Mouse (Mus musculus) mouse embryonic stem cell (cell line): ENCODE data around the gene Alg6.

ENCODE experiments used
- in situ Hi-C, 2 experiments: fragments of 300-500 bp; cut with MboI; formaldehyde crosslinking; loops; 1 replicate in 1 of 2; 3 replicates in 1 of 2; pipeline ENCODE4 v1.14.3; 2019 to 2020; ENCODE audit warnings: low sequenced_read_pairs in 2 of 2, low pct_unique_long_range_greater_than_20kb in 1 of 2, mixed read lengths in 1 of 2; ENCODE audit not compliant: unreplicated experiment in 1 of 2

The Alg6 gene

GRCm38 (mm10) chr4:99714904-99715782 is at the start of gene Alg6:
Alg6 (plus strand) TSS chr4:99715664.
- in situ Hi-C loops, result no loop called here

GRCm38 (mm10) chr4:99670203-99670851 is 45.1 kb upstream of the Alg6 start:
- in situ Hi-C loops, result loop anchor here in 1 of 2 experiments (10.0 kb wide), 1 partner anchor 106 kb away; no protein-coding TSS in a partner anchor

GRCm38 (mm10) chr4:99675191-99675590 is 40.3 kb upstream of the Alg6 start:
- in situ Hi-C loops, result loop anchor here (5.0 to 25.0 kb wide), 3 partner anchors 110 to 313 kb away; no protein-coding TSS in a partner anchor

- in situ Hi-C loops, result loop anchor here (10.0 to 25.0 kb wide), 2 partner anchors 322 to 339 kb away; no protein-coding TSS in a partner anchor
Measured at GRCm38 (mm10) chr4:99683941-99684340, 31.5 kb upstream of the Alg6 start.

GRCm38 (mm10) chr4:99686308-99686707 is 29.2 kb upstream of the Alg6 start:
- in situ Hi-C loops, result loop anchor here (10.0 to 25.0 kb wide), 2 partner anchors 324 to 342 kb away; no protein-coding TSS in a partner anchor

GRCm38 (mm10) chr4:99712583-99713183 is 2.8 kb upstream of the Alg6 start:
- in situ Hi-C loops, result no loop called here

- in situ Hi-C loops, result no loop called here
Measured at GRCm38 (mm10) chr4:99713971-99714370, 1.5 kb upstream of the Alg6 start.

- in situ Hi-C loops, result no loop called here
Measured at GRCm38 (mm10) chr4:99715783-99716416, 436 bp downstream of the Alg6 start.

GRCm38 (mm10) chr4:99717905-99718304 is 2.4 kb downstream of the Alg6 start:
- in situ Hi-C loops, result no loop called here

GRCm38 (mm10) chr4:99724331-99724730 is 8.9 kb downstream of the Alg6 start:
- in situ Hi-C loops, result no loop called here

GRCm38 (mm10) chr4:99725914-99726451 is 10.5 kb downstream of the Alg6 start:
- in situ Hi-C loops, result no loop called here

GRCm38 (mm10) chr4:99739836-99740235 is 24.4 kb downstream of the Alg6 start:
- in situ Hi-C loops, result no loop called here

- in situ Hi-C loops, result no loop called here
Measured at GRCm38 (mm10) chr4:99752426-99752825, 37.0 kb downstream of the Alg6 start.

GRCm38 (mm10) chr4:99766303-99766702 is 50.8 kb downstream of the Alg6 start:
- in situ Hi-C loops, result no loop called here

GRCm38 (mm10) chr4:99766753-99767152 is 51.3 kb downstream of the Alg6 start:
- in situ Hi-C loops, result no loop called here

- in situ Hi-C loops, result no loop called here
Measured at GRCm38 (mm10) chr4:99770555-99770954, 55.1 kb downstream of the Alg6 start.

GRCm38 (mm10) chr4:99773041-99773440 is 57.6 kb downstream of the Alg6 start:
- in situ Hi-C loops, result no loop called here

- in situ Hi-C loops, result no loop called here
Measured at GRCm38 (mm10) chr4:99792365-99792764, 76.9 kb downstream of the Alg6 start.
